Mouse (Mus musculus) lung, postnatal 0 days (tissue): ENCODE results near the gene Usp48.

Source experiments
- CTCF ChIP-seq: IDR thresholded peaks from 2 replicates; pipeline ENCODE4 v1.5.1; 2016; ENCODE audit warnings: antibody characterized with exemption, mild to moderate bottlenecking
- EP300 ChIP-seq: IDR thresholded peaks from 2 replicates; pipeline ENCODE4 v1.6.1; 2016; ENCODE audit warnings: antibody characterized with exemption, mild to moderate bottlenecking, control low read depth

DNA sequence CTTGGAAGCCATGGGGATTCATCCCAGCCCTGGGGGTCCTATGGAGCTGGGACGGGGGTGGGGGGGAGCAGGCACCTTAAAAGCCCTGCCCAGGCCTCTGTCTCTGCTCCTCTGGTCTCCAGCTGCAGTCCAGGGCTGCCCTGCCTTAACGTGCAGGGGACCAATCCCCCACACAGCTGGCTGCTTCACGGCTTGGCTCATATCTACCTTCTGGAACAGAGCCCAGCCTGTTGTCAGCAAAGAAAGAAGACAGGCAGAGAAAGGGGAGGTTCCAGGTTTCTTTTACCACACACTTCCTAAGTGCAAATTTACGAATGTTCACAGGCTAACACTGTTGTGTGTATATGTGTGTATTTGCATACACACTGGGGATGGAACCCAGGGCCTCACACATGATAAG lies 102.3 kb downstream of the Usp48 start:
- no peak for TF ChIP-seq CTCF
- TF ChIP-seq EP300: no peak
